Mouse (Mus musculus) heart, embryonic 16.5 days (tissue): ENCODE data around the gene Gan. TPM values are rescaled to one million over a fixed set of nuclear protein-coding genes. Genes with fewer than 3 reads are reported as not detected.

ENCODE experiments used
- ATAC-seq: fragments of 200-750 bp; cut with Nextera tagmentation; replicated peaks from 2 replicates; pipeline ENCODE4 v1.8.0; 2017; ENCODE audit warnings: moderate number of reproducible peaks; ENCODE audit not compliant: insufficient read depth, low FRiP score; ENCODE audit errors: extremely low read depth
- H3K27ac ChIP-seq: fragments of 300-500 bp; sonication (generic); 2 replicates; pipeline ENCODE4 v1.5.1; 2014; ENCODE audit warnings: mild to moderate bottlenecking, low read length, control low read depth, moderate library complexity
- H3K27me3 ChIP-seq: fragments of 300-500 bp; sonication (generic); 2 replicates; pipeline ENCODE4 v1.6.1; 2014; ENCODE audit warnings: low read length, mixed read lengths; ENCODE audit not compliant: control insufficient read depth, insufficient read depth
- H3K36me3 ChIP-seq: fragments of 300-500 bp; sonication (generic); 2 replicates; pipeline ENCODE4 v1.6.1; 2014; ENCODE audit not compliant: control insufficient read depth, insufficient read depth
- H3K4me1 ChIP-seq: fragments of 300-500 bp; sonication (generic); 2 replicates; pipeline ENCODE4 v1.6.1; 2014; ENCODE audit warnings: low read length, mixed read lengths; ENCODE audit not compliant: control insufficient read depth, insufficient read depth
- H3K4me2 ChIP-seq: fragments of 300-500 bp; sonication (generic); 2 replicates; pipeline ENCODE4 v1.6.1; 2014; ENCODE audit warnings: low read depth, mild to moderate bottlenecking, control low read depth, low read length
- H3K4me3 ChIP-seq: fragments of 300-500 bp; sonication (generic); 2 replicates; pipeline ENCODE4 v1.5.1; 2014; ENCODE audit warnings: mild to moderate bottlenecking, control low read depth, low read length
- H3K9ac ChIP-seq: fragments of 300-500 bp; sonication (generic); 2 replicates; pipeline ENCODE4 v1.6.1; 2014; ENCODE audit warnings: low read length, control low read depth
- H3K9me3 ChIP-seq: fragments of 300-500 bp; sonication (generic); replicated peaks from 2 replicates; pipeline ENCODE4 v1.6.1; 2016; ENCODE audit warnings: low read length; ENCODE audit not compliant: control insufficient read depth
- WGBS: fragments of 180-500 bp; shearing (Covaris S2); extraction: QIAGEN DNeasy Blood & Tissue Kit; methylation state at CpG from one replicate; pipeline ENCODE4 v1.1.7; 2014; 5-methylcytosine and 5-hydroxymethylcytosine counted together
- polyA plus RNA-seq: library from polyadenylated mRNA; unstranded; fragments of >200 nt; fragmentation: Nextera tagmentation; extraction: Ambion mirVana; gene quantifications from 2 replicates; pipeline ENCODE4 v1.2.1, GENCODE M21; 2015

The Gan gene
- polyA plus RNA-seq, 1 experiment from 2014 or later, result 1.0 TPM

DNA sequence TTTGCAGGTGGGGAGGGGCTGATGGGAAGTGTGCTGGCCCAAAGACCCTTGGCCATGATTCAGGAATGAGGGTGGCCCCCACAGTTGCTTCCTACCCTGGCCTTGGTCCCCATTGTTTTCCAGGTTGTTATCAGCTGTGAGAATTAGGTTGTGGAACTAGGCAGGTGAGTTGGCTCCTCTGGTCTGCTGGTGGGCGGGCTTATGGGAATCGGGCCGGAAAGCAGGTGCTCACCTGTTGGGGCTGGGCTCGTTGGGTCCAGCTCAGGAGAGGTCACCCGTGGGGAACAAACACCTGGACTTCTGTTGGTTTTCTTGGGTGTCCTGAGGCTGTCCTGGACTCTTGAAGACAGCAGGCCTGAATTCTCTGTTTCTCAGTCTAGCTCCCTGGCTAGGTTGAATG, 107.1 kb downstream of the Gan start:
- H3K9me3 ChIP-seq, result no peaks in the 10 kb centered on the region
- no peak overlapping the region for H3K9ac ChIP-seq
- H3K36me3 ChIP-seq, result no peaks in the 10 kb centered on the region
- H3K4me2 ChIP-seq, result no peak overlapping the region
- H3K27ac ChIP-seq, result no peak overlapping the region
- WGBS, result 86% methylated on average over 5 of the region's 5 CpGs
- H3K4me3 ChIP-seq, result no peak overlapping the region
- H3K27me3 ChIP-seq, result no peaks in the 10 kb centered on the region
- ATAC-seq, result no peak
- peaks cover 36% of the 10 kb centered on the region for H3K4me1 ChIP-seq

Other genes starting within 250 kb of the Gan start
- 126 and 133 TPM in 2 replicates for gene Cmc2, start 236.7 kb upstream of the Gan start, polyA plus RNA-seq
- gene Cenpn, start 236.4 kb upstream of the Gan start, polyA plus RNA-seq, result 27.3 and 28.8 TPM in 2 replicates
- 10.2 and 10.7 TPM in 2 replicates for gene Atmin, start 214.7 kb upstream of the Gan start, polyA plus RNA-seq
- gene 1700030J22Rik, start 179.2 kb upstream of the Gan start, polyA plus RNA-seq, result 0.70 and 1.6 TPM in 2 replicates
- gene Gcsh, start 164.6 kb upstream of the Gan start, polyA plus RNA-seq, result 83.3 and 86.0 TPM in 2 replicates
- not detected in 2 replicates for gene Pkd1l2, start 75.7 kb upstream of the Gan start, polyA plus RNA-seq
- 0.07 TPM in 1 of 2 replicates, not detected in the other for gene Bco1, start 62.3 kb upstream of the Gan start, polyA plus RNA-seq
- 6.8 and 7.0 TPM in 2 replicates for gene Cmip, start 98.9 kb downstream of the Gan start, polyA plus RNA-seq